Mouse (Mus musculus): ENCODE data around the gene Sptssb.

Sptssb gene

DNA sequence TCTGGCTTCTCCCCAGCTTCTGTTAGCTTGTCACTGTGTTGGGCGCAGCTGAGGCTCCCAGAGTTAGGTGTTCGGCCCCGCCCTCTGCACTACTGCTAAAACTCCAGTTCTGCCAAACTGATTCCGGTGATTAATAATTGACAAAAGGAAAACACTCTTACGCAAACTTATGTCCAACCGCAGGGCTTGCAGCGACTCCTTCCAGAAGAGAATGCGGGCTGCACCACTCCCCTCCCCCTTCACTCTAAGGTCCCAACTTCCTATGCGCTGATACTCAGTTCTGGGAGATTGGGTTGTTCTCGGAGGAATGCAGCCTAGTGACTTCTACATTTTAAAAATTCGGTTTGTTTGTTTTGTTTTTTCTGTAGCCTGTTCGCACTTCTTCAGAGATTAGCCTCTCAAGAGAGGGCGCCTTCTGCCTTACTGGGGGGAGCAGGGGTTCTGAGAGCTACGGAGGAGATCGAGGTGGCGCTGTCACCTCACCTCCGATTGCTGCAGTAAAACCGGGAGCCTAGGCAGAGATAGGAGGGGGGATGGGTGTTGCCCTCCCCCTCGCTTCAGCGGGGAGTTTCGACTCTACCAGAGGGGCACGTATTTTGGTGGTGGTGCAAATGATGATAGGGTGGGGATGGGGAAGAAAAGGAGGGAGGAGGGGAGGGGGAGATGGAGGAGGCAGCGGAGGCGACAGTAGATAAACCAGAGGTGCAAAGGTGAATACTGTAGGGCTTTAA is at the start of gene Sptssb:
Sptssb (minus strand) TSS at position 83 of the 731 bp plus-strand sequence.
- DNase-seq (ENCODE audit: low spot score in 2 of 2) = peak in 1 of 2 experiments; percentile 18

DNA sequence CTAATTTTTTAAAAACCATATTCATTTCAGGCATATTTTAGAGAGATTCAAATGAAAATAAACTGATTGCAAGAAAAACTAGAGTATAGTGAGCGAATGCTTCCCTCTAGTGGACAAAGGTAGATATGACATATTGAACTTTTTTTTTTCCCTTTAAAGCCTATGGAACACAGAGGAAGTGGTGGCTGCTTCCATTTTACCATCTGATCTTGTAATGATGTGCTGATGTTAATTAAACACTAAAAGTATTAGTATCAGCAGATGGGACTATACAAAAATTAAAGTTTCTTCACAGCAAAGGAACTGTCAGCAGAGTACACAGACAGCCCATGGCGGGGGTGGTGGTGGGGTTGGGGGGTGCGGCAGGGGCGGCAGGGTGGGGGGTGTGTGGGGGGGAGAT is 48.3 kb upstream of the Sptssb start:
- DNase-seq (ENCODE audit: low spot score in 2 of 2) = no peak

DNA sequence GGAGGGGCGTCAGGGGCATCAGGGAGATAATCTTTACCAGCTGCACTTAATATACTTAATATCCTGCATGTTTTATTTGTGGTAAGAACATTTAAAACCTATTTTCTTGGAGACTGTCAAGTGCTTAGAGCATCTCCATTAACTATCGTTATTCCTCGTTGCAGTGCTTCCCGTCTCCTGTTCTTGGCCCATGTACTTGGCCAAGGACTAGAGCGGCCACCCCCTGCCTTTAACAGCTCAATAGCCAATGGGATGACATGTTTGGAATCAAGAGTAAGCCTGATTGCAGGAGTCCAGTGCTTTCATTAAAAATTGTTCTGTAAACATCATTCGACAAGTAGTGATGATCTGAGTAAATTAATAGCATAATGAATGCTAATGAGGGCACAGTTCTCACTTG is 47.8 kb upstream of the Sptssb start:
- DNase-seq (ENCODE audit: low spot score in 2 of 2) = no peak

DNA sequence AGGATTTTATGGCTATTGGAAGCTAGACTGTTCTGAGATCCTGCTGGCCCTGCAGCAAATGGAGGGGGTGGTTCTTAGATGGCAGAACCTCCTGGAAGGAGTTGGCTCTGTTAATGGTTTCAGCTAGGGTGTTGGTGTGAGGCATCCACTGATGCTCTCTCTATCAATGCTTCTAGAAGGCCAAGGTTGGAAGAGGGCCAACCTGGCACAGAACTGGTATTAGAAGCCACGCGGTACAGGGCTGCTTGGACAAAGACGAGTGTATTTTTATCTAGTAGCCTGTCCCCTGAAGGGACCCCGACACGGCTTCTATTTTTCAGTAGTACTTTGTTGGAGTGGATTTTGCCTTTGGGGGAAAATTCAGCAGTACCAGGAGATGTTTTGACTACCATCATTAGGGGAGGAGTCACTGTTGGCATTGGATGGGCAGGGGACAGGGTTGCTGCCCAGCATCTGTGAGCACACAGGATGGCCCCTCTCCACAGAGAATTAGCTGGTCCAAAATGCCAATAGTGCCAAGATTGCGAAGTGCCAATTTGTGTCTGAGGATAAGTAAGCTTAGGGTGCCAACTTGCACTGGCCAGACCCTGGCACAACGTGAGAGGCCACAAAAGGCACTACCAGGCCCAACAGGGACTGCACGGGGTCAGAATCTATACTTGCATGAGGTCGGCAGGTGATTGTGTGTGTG is 43.2 kb upstream of the Sptssb start:
- DNase-seq (ENCODE audit: low spot score in 2 of 2) = no peak

DNA sequence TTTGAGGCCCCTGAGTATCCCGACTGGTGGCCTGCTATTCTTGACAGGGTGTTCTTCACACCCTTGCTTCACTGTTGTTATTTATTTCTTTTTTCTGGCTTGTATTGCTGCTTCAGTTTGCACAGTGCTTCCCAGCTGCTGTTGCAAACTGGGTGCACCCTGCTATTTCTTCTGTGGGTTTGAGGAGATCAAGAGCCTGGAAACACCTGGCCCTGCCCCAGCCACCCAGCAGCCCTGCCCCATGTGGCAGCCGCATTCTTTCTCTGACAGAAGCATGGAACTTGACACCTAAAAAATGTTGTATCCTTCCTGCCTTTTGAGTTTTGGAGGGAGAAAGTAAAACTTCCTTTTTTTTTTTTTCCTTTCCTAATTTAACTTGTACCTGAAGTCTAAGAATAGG is 42.6 kb upstream of the Sptssb start:
- DNase-seq (ENCODE audit: low spot score in 2 of 2) = no peak

DNA sequence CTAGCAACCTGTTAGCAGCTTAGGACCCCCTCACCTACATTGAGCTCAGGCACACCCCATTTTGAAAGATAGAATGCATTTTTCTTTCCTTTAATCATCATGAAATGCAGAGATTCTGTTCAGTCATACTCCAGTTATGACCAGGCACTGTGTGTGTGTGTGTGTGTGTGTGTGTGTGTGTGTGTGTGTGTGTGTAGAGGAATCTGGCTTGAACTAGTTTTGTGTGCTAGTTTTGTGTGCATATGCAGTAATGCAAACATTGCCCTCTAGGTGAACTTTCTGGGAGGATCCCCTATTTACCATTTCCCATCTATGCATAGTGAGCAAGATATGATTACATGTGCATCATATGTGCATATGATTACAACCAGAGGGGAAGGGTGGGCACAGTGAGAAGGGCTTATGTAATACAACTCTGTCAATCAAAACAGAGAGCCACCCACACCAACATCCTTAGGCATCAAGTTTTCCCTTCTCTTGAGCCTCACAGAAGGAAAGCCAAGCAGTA is 42.2 kb upstream of the Sptssb start:
- no peak for DNase-seq (ENCODE audit: low spot score in 2 of 2)

DNA sequence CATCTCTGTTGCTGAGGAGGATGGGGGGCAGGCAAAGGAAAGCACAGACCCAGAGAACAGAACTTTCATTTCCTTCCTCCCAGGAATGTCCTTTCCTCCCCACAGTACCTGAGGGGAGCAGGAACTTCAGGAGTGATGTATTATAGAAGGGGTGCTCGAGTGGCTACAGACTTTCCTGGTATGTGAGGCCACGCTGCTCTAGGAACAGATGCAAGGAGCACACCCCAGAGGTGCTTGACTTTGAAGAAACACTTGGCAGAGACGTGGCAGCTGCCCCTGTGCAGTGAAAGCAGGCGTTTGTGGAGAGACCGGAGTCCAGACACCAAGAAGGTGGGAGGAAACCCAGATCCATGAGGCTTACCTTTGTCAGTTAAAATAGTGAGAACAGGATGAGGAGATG is 40.6 kb upstream of the Sptssb start:
- no peak for DNase-seq (ENCODE audit: low spot score in 2 of 2)

DNA sequence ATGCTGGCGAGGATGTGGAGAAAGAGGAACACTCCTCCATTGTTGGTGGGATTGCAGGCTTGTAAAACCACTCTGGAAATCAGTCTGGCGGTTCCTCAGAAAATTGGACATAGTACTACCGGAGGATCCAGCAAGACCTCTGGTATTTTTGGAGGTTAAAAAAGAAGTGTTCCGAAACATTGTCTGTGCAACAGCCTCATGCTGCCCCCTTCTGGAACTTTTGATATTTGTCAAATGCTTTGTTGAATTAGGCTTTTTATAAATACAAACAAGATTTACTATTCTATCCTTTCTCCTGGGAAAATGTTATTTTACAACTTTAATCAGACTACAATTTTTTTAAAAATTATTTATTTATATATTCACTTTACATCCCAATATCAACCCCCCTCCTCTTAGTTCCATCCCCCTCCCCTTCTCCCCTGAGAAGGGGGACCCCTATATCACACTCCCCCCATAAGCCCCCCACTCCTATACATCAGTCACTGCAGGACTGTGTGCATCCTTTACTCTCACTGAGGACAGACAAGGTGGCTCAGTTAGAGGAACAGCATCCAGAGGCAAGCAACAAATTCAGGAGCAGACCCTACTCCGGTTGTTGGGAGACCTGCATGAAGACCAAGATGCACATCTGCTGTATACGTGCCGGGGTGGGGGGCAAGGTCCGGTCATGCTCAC is 38.3 kb upstream of the Sptssb start:
- no peak for DNase-seq (ENCODE audit: low spot score in 2 of 2)

DNA sequence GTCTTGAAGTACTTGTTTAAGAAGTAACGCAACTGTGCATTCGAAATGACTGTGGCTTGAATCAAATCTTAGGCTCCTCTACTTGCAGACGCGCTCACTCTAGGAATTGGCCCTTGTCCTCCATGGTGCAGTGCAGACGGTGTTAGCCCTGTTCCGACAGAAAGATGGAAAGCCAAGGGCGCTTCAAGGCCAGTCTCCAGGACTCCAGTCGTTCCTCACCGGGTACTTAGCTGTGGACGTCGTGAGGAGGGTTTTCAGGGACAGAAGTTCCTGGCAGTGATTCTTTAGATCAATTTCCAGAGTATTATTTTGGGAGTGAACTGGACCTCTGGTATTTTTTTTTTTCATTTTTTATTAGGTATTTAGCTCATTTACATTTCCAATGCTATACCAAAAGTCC is 35.8 kb upstream of the Sptssb start:
- DNase-seq (ENCODE audit: low spot score in 2 of 2) = no peak

DNA sequence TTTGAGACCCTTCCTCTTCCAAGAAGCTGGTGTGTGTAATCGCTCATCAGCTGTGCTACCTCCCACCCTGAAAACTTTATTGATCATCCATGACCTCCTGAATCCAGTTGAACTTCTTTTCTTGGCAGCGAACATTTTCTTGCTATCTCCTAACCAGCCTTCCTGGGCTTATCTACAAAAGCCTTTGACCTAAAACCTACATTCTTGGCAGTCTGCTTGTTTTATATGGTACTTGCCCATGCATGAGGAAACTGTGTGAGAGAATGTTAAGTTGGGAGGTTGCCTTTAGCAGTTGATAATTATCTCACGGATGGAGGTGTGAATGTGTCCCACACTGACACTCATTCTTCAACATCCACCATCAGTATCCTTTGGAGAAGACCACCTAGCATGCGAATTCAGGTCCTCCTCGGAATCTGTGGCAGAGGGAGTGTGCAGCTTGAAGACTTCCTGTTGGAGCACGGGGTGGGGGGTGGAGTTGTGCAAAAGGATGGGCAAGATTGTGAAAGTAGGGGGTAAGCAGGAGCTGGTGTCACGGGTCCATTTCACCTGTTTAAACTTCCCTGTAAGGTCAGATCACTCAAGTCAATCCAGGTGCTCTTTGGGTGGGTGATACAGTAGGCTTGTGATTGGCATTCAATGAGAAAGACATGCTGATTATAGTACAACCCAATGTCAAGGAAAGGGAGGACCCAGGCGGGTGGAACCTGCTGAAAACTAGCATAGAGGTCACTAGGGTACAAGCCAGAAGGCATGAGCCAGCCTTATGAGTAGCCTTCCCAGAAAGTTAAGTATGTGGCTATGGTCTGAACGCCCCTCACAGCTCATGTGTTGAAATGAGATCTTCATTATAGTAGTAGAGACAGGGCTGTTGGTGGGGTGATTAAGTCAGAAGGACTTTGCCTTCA is 32.7 kb upstream of the Sptssb start:
- DNase-seq (ENCODE audit: low spot score in 2 of 2) = no peak

DNA sequence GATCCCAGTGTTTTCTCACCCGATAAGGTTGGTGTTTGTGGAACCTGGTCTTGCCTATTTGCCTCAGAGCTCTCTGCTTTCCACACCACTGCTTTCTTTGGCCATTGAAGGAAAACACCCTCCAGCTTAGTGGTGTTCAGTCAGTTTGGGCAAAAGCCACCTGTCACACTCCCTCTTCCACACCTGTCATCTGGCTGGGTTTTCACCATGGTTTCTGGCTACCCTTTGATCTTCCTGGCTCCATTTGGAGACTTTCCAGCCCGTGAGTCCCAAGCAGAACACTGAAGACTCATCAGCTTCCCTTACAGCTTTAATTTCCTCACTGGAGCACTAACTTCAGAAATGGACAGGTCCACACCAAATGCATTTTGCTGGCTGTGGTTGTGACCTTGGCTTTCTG is 26.1 kb upstream of the Sptssb start:
- no peak for DNase-seq (ENCODE audit: low spot score in 2 of 2)

DNA sequence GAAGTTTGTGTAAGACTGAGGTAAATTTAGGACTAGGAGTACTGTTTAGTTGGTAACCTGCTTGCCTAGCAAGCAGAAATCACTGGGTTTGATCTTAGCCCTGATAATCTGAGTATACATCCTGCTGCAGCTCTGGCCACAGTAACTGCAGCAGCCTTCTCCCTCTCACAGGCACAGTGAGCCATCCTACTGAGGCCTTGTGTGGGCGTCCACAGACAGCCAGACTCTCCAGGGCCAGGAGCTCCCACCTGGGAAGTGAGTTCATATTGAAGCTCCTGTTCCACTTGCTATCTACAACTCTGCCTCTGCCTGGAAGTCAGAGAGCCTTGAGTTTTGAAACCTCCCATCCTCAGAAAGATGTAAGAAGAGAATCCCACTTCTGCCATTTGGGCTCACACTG is 24.0 kb upstream of the Sptssb start:
- no peak for DNase-seq (ENCODE audit: low spot score in 2 of 2)

DNA sequence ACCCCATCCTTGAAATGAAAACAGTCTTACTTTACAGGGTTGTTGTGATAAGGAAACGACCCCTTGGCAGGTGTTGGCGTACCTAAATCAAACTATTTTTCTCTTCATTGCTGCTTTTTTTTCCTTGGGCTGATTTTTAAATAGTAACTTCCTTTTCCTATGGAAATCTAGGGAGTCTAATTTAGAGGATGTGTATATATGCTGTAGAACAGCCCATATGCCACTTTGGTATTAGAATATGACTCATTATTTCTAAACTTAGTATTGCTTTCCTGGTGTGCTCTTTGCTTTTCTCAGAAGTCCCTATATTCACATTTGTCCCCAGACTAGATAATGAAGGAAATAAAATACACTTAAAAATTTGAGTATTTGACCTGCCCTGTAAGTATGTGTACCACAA is 17.8 kb upstream of the Sptssb start:
- DNase-seq (ENCODE audit: low spot score in 2 of 2) = no peak

DNA sequence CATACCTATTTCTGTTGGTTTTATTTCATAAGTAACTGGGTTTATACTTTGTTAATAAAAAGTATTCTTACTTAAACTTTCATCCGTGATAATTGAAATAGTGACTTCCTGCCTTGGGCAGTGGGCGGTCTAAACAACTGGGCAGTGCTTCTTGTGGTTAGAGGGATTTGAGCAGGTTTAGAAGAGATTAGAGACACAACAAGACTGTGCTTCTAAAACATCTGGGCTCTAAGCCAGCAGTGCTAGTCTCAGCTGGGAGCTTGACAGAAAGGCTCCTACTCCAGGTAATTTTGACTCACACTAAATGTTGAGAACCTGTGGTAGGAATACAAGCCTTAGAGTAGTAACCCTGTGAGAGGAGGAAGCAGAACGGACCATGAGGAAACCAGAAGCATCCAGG is 15.0 kb upstream of the Sptssb start:
- no peak for DNase-seq (ENCODE audit: low spot score in 2 of 2)

DNA sequence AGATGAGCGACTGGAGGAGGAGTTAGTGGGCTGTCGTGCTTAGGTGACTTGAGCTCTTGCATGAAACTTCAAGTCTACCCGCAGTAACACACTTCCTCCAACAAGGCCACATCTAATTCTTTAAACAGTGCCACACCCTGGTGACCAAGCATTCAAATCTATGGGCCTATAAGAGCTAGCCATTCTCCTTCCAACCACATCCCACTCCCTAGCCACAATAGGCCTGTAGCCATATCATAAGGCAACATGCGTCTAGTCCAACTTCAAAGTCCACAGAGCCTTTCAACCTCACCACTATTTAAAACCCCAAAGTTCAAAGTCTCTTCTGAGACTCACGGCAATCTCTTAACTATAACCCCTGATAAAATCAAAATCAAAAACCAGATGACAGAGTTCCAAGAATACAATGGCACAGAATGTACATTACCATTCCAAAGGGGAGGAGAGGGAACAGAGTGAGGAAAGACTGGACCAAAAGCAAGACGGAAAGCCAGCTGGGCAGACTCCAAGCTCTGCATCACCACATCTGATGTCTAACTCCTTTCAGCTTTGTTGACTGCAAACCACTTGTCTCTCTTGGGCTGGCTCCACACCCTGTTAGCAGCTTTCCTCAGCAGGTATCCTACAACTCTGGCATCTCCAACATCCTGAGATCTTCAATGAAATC is 13.1 kb upstream of the Sptssb start:
- no peak for DNase-seq (ENCODE audit: low spot score in 2 of 2)

DNA sequence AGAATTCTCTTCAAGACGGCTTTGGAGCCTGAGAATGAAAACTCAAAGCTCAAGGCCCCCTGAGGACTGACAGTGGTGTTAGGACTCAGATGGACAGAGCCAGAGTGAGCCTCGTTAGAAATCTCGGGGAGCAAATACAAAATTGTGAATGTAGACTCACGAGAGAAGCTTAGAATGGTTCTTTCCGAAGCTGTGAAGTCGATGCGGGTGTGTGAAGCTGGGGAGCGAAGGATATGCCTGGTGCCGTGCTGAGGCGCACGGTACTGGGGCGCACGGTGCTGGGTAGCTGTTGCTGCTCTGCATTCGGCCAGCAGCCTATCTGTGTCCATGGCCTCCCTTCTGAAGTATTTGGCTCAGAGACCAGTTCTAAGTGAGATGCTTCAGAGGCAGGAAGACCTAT is 11.4 kb upstream of the Sptssb start:
- DNase-seq (ENCODE audit: low spot score in 2 of 2) = no peak

DNA sequence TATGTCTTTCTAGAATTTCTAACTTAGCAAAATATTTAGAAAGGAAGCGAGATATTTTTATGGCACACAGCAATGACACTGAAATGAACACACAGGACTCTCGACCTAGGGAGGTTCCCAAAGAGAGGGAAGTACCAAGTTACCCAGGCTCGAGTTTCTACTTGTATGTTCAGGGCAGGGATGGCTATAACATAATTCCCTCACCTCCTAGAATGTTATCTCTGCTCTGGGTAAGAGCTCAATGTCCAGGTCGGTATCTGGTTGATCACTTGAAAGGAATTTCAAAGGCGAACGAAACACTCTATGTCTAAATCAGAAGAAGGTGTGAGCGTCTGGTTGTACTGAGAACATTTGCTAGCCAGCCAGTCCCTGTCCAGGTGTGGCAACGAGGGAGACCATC is 10.0 kb upstream of the Sptssb start:
- no peak for DNase-seq (ENCODE audit: low spot score in 2 of 2)

DNA sequence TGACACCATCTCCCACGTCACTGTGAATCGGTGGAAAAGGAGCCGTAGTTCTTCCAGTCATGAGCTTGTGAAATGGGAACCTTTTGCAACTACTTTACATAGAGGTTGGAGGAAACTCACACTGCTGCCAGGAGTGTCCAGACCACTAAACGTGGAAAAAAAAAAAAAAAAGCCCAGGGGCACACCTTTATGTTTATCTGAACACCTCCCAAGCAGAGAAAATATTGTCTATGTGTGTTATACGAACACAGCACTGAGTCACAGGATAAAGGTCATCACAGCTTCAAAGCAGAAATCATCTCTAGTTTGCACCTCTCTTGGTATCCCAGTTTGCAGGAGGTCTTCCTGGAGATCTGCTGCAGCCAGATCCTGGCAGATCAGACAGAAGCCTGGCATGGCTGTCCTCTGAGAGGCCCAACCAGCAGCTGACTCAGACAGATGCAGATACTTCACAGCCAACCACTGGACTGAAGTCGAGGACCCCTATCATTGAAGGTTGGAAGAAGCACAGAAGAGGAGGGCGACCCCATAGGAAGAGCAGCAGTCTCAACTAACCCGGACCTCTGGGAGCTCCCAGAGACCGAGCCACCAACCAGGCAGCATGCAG is 2.2 kb upstream of the Sptssb start:
- no peak for DNase-seq (ENCODE audit: low spot score in 2 of 2)

DNA sequence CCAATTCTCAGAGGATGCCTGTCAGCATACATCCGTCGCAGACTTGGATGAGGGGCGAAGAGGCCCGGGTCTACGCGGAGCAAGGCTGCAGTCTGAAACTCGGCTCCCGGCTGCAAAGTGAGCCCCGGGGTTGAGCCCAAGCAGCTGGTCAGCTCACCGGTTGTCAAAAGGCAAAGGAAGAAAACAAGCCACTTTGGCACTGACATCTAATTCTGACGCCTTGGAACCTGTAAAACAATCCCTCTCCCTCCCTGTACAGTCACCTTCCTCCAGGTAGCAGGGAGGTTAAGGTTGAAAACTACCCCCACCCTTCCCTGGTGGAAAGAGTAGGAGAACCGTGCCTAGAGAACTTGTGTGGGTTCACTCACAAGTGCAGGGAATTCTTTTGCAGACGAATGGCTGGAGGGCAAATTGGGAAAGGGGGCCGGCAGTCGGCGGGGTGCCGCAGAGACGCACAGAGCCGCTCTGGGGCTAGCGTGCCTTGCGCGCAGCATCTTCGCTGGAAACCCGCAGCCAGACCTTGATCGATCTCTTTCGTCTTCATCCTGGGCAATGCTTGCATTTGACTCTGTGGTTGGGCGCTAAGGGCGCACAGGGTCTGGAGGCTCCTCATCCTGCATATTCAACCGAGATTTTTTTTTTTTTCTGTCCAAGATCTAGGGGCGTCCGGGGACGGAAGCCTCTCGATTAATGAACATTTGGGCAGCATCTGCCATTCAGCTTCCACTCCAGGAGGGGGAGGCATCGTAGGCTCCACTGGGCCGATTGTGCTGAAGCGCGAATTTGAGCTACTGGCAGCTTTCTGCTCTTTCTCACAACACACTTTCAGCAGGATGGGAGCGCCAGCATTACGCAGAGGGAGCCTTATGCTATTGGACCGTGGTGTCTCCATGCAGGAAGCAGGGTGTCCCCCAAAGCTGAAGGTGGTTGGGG is 1.1 kb upstream of the Sptssb start:
- DNase-seq (ENCODE audit: low spot score in 2 of 2) = peak; percentile 37 to 52

DNA sequence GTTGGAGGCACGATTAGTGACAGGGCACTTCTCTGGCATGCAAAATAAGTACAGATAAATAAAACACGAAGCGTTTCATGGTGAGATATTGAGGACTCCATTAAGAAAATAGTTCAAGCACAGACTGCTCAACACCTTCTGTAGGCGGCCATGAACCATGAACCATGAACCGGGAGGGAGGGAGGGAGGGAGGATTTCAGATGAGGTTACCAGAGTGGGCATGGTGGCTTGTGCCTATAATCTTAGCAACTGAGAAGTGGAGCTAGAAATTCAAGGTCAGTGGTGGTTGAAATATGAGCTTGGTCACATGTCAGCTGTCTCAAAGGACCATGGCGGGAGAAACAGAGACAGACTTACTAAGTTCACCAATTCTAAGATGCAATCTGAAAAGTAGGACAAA is 20.3 kb downstream of the Sptssb start:
- no peak for DNase-seq (ENCODE audit: low spot score in 2 of 2)
